ENCODE assay signal across 16 mouse cellular contexts in genomic region chr7:81968975-81969374, GRCm38 (mm10). TPM values are rescaled to one million over a fixed set of nuclear protein-coding genes. Genes with fewer than 3 reads are reported as not detected.
"Had no signal": no experiment of that assay in that cellular context is flagged by ENCODE, and none has a peak within 500 bp of the region (broad histone marks: within the 10 kb centered on the region; RNA-seq: fewer than 3 reads in every experiment).

No protein-coding gene starts in this region.

- H3K36me3 ChIP-seq: neural tube, embryonic 12.5 days; neural tube, embryonic 13.5 days; stomach, embryonic 15.5 days had no signal

- DNase-seq: retina, postnatal 1 day; right cerebral cortex, adult 18-20 months; right cerebral cortex, postnatal 14 days; right cerebral cortex, postnatal 25 days; right cerebral cortex, postnatal 4 days; thymus, adult 18-20 months; thymus, adult 2 months; thymus, postnatal 14 days; thymus, postnatal 25 days; thymus, postnatal 36 days; thymus, postnatal 4 days had no signal

- H3K4me2 ChIP-seq: neural tube, embryonic 12.5 days; neural tube, embryonic 13.5 days; stomach, embryonic 15.5 days had no signal

- H3K27me3 ChIP-seq: neural tube, embryonic 12.5 days; neural tube, embryonic 13.5 days; stomach, embryonic 15.5 days had no signal

- H3K27ac ChIP-seq: neural tube, embryonic 12.5 days; neural tube, embryonic 13.5 days; stomach, embryonic 15.5 days; stomach, postnatal 0 days had no signal

- H3K4me3 ChIP-seq: neural tube, embryonic 12.5 days; neural tube, embryonic 13.5 days; stomach, embryonic 15.5 days had no signal

- H3K4me1 ChIP-seq: neural tube, embryonic 12.5 days; neural tube, embryonic 13.5 days; stomach, embryonic 15.5 days had no signal

- H3K9ac ChIP-seq: neural tube, embryonic 12.5 days; neural tube, embryonic 13.5 days; stomach, embryonic 15.5 days had no signal

- H3K9me3 ChIP-seq: neural tube, embryonic 12.5 days; neural tube, embryonic 13.5 days; stomach, embryonic 15.5 days had no signal

RNA-seq across cellular contexts. Expression of gene Bnc1, which starts 23.1 kb away (rescaled TPM):
- total RNA-seq: neutrophil, adult 5-6 weeks had no signal
